Mouse (Mus musculus) forebrain, embryonic 12.5 days (tissue): Measurements from ENCODE around the gene Pak4. TPM values are rescaled to one million over a fixed set of nuclear protein-coding genes. Genes with fewer than 3 reads are reported as not detected.
"Not testable (repeated sequence)": the region's sequence is repeated elsewhere in the genome, so short reads cannot be mapped to it uniquely, and the experiment has no call there.

Experiments
- ATAC-seq: fragments of 200-750 bp; cut with Nextera tagmentation; 2 replicates; pipeline ENCODE4 v1.8.0; 2017; ENCODE audit warnings: moderate TSS enrichment; ENCODE audit not compliant: low FRiP score
- H3K27ac ChIP-seq: fragments of 300-500 bp; sonication (generic); 2 replicates; pipeline ENCODE4 v1.5.1; 2016; ENCODE audit warnings: mild to moderate bottlenecking
- H3K27me3 ChIP-seq: fragments of 300-500 bp; sonication (generic); 2 replicates; pipeline ENCODE4 v1.6.1; 2016; ENCODE audit warnings: mild to moderate bottlenecking
- H3K36me3 ChIP-seq: fragments of 300-500 bp; sonication (generic); replicated peaks from 2 replicates; pipeline ENCODE4 v1.6.1; 2016; ENCODE audit warnings: mild to moderate bottlenecking
- H3K4me1 ChIP-seq: fragments of 300-500 bp; sonication (generic); 2 replicates; pipeline ENCODE4 v1.6.1; 2016
- H3K4me2 ChIP-seq: fragments of 300-500 bp; sonication (generic); 2 replicates; pipeline ENCODE4 v1.6.1; 2016; ENCODE audit warnings: mild to moderate bottlenecking, moderate library complexity
- H3K4me3 ChIP-seq: fragments of 300-500 bp; sonication (generic); replicated peaks from 2 replicates; pipeline ENCODE4 v1.5.1; 2016; ENCODE audit warnings: mild to moderate bottlenecking
- H3K9ac ChIP-seq: fragments of 300-500 bp; sonication (generic); 2 replicates; pipeline ENCODE4 v1.6.1; 2016; ENCODE audit warnings: mild to moderate bottlenecking
- H3K9me3 ChIP-seq: fragments of 300-500 bp; sonication (generic); 2 replicates; pipeline ENCODE4 v1.6.1; 2016
- WGBS: fragments of 180-500 bp; shearing (Covaris S2); methylation state at CpG from one replicate; pipeline ENCODE4 v1.1.7; 2016; 5-methylcytosine and 5-hydroxymethylcytosine counted together
- microRNA-seq: library from miRNA; unstranded; fragments of <30 nt; microRNA quantifications from one replicate; pipeline ENCODE4, GENCODE M21; 2017
- polyA plus RNA-seq: library from polyadenylated mRNA; unstranded; fragments of >200 nt; fragmentation: Nextera tagmentation; extraction: Ambion mirVana; gene quantifications from 2 replicates; pipeline ENCODE4 v1.2.1, GENCODE M21; 2016

Gene Pak4
- polyA plus RNA-seq, 1 experiment from 2014 or later: 41.0 TPM

DNA sequence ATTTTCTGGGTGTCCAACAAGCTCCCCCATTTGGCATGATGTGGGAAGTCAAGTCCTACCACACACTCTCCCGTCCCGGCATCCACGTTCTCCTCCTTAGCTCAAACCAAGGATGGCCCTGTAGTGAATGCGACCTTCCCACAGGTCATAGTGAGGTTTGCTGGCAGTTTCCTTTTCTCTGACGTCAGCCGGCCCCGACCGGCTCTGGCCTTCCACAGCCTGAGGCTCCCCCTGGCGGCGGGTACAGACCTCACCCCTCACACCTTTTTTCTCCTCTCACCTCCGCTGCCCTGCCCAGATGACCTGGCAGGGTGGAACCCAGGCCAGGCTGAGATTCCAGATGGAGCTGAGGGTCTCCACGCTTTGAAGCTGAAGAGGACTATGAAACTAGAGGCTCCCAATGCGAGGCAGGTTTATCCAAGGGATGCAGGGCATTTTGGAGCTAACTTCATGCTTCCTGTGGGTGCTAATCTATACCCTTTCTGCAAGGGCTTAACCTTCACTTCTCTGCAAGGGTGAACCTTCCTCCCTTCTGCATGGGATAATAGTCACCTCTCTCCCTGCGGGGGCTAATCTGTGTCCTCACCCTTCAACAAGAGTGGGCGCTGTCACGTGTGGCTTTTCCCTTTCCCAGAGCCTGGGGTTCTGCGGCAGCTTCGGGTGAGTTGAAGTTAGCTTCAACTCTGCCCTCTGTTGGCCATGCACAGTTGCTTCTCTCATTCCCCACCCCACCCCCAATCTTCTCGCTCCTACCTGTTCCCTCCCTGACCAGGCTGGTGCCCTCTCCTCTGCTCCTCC is 69.9 kb downstream of the Pak4 start:
- no peak overlapping the region for H3K4me3 ChIP-seq
- H3K4me1 ChIP-seq: no peaks in the 10 kb centered on the region
- no peaks in the 10 kb centered on the region for H3K36me3 ChIP-seq
- H3K9me3 ChIP-seq: no peaks in the 10 kb centered on the region
- no peak overlapping the region for H3K9ac ChIP-seq
- WGBS: 11% methylated on average over 19 of the region's 19 CpGs
- H3K27me3 ChIP-seq: no peaks in the 10 kb centered on the region
- no peak overlapping the region for H3K4me2 ChIP-seq
- 0 out of 2 replicates have a peak, but pooled peaks have one; percentile 53 for ATAC-seq
- H3K27ac ChIP-seq: no peak overlapping the region

GRCm38 (mm10) chr7:28522536-28522935 is 75.4 kb downstream of the Pak4 start, which contains the start of gene Ifnl3:
TSS of gene Ifnl3 (plus strand) at chr7:28522836.
- H3K4me3 ChIP-seq, H3K27ac ChIP-seq, H3K9ac ChIP-seq, H3K36me3 ChIP-seq, H3K4me2 ChIP-seq, H3K9me3 ChIP-seq, H3K27me3 ChIP-seq, ATAC-seq, H3K4me1 ChIP-seq: not testable (repeated sequence)
- 72% methylated on average over 5 of the region's 6 CpGs for WGBS

GRCm38 (mm10) chr7:28511441-28511840 is 86.5 kb downstream of the Pak4 start:
- H3K4me2 ChIP-seq: no peak overlapping the region
- no peaks in the 10 kb centered on the region for H3K4me1 ChIP-seq
- no peak overlapping the region for H3K27ac ChIP-seq
- no peak for ATAC-seq
- H3K9ac ChIP-seq: no peak overlapping the region
- no peak overlapping the region for H3K4me3 ChIP-seq
- H3K36me3 ChIP-seq: no peaks in the 10 kb centered on the region
- H3K9me3 ChIP-seq: 0 out of 2 replicates have a peak, but pooled peaks cover 2% of the 10 kb centered on the region
- 73% methylated on average over 8 of the region's 8 CpGs for WGBS
- H3K27me3 ChIP-seq: no peaks in the 10 kb centered on the region

DNA sequence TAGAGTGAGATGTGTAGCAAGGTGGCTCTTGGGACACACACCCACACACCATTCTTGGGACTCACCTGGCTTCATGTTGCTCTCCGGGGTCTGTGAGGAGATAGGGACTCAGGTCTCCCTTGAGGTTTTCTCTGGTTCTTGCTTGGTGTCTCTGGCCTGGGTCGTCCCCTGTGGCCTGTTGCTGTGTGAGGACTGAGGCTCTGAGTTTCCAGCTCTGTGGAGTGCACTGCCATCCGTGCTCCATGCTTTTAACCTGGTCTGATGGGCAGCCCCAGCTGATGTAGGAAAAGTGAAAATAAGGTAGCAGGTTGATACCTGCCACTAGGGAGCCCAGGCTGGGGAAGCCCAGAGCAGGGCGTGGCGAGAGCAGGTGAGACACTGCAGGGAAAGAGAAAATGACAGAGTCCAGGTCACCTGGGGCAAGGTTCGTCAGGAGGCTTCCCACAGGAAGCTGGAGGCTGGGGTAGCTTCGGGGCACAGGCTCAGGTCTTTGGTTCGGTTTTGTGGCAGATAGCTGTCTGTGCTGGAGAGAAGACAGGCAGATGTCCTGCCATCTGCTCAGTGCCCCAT is 87.5 kb downstream of the Pak4 start, which contains the start of gene Ifnl2:
TSS of gene Ifnl2 (minus strand) at position 51 of the 570 bp plus-strand sequence.
- not testable (repeated sequence) for H3K4me2 ChIP-seq, ATAC-seq, H3K36me3 ChIP-seq, H3K4me1 ChIP-seq, H3K9me3 ChIP-seq, H3K27ac ChIP-seq, H3K4me3 ChIP-seq, H3K27me3 ChIP-seq, H3K9ac ChIP-seq
- 64% methylated on average over 8 of the region's 8 CpGs for WGBS

GRCm38 (mm10) chr7:28509121-28509520 is 88.9 kb downstream of the Pak4 start:
- H3K27ac ChIP-seq, H3K9me3 ChIP-seq, ATAC-seq, H3K36me3 ChIP-seq, H3K9ac ChIP-seq, H3K4me1 ChIP-seq, H3K27me3 ChIP-seq, H3K4me3 ChIP-seq, H3K4me2 ChIP-seq: not testable (repeated sequence)
- WGBS: 78% methylated on average over 2 of the region's 2 CpGs

Small RNA genes lying within 50 kb of the gene (microRNA-seq; reads per million reads assigned to microRNA genes)
- gene Mir7049: 1.7 reads per million

Other genes starting within 250 kb of the Pak4 start
- 594 and 628 TPM in 2 replicates for gene Rps16, start 247.5 kb downstream of the Pak4 start, polyA plus RNA-seq
- 67.0 and 69.7 TPM in 2 replicates for gene Plekhg2, start 225.6 kb downstream of the Pak4 start, polyA plus RNA-seq
- 5.1 and 5.5 TPM in 2 replicates for gene Zfp36, start 217.9 kb downstream of the Pak4 start, polyA plus RNA-seq
- 43.1 and 43.6 TPM in 2 replicates for gene Med29, start 205.5 kb downstream of the Pak4 start, polyA plus RNA-seq
- gene Paf1, start 205.2 kb downstream of the Pak4 start, polyA plus RNA-seq: 84.6 and 86.2 TPM in 2 replicates
- 3.4 and 4.5 TPM in 2 replicates for gene Gmfg, start 160.7 kb downstream of the Pak4 start, polyA plus RNA-seq
- 6.7 and 8.8 TPM in 2 replicates for gene Lrfn1, start 146.2 kb downstream of the Pak4 start, polyA plus RNA-seq
- gene Ifnl2, start 87.7 kb downstream of the Pak4 start, polyA plus RNA-seq: not detected in 2 replicates
- not detected in 2 replicates for gene Ifnl3, start 75.3 kb downstream of the Pak4 start, polyA plus RNA-seq
- not detected in 2 replicates for gene Sycn, start 57.3 kb downstream of the Pak4 start, polyA plus RNA-seq
- gene Nccrp1, start 50.9 kb downstream of the Pak4 start, polyA plus RNA-seq: not detected in 2 replicates
- 35.6 and 37.6 TPM in 2 replicates for gene Samd4b, start within 50 bp of the Pak4 start, polyA plus RNA-seq
- not detected in 2 replicates for gene Acp7, start 33.1 kb upstream of the Pak4 start, polyA plus RNA-seq
- 4.0 and 4.2 TPM in 2 replicates for gene Fbxo27, start 94.7 kb upstream of the Pak4 start, polyA plus RNA-seq
- gene Fbxo17, start 118.6 kb upstream of the Pak4 start, polyA plus RNA-seq: 7.3 and 8.0 TPM in 2 replicates
- gene Mrps12, start 143.6 kb upstream of the Pak4 start, polyA plus RNA-seq: 118 and 131 TPM in 2 replicates
- gene Sars2, start 143.8 kb upstream of the Pak4 start, polyA plus RNA-seq: 27.9 and 28.9 TPM in 2 replicates
- not detected in 2 replicates for gene Ccer2, start 158.0 kb upstream of the Pak4 start, polyA plus RNA-seq
- 68.3 and 77.4 TPM in 2 replicates for gene Sirt2, start 168.6 kb upstream of the Pak4 start, polyA plus RNA-seq
- gene Nfkbib, start 169.3 kb upstream of the Pak4 start, polyA plus RNA-seq: 42.7 and 42.9 TPM in 2 replicates
- 1.2 and 2.5 TPM in 2 replicates for gene Rinl, start 190.8 kb upstream of the Pak4 start, polyA plus RNA-seq
- 267 and 357 TPM in 2 replicates for gene Hnrnpl, start 210.4 kb upstream of the Pak4 start, polyA plus RNA-seq
- gene Ech1, start 227.0 kb upstream of the Pak4 start, polyA plus RNA-seq: 63.9 and 64.2 TPM in 2 replicates
- 1.7 and 2.8 TPM in 2 replicates for gene Lgals4, start 235.7 kb upstream of the Pak4 start, polyA plus RNA-seq